8 mouse cellular contexts compared by ENCODE assay signal in the genomic region with DNA sequence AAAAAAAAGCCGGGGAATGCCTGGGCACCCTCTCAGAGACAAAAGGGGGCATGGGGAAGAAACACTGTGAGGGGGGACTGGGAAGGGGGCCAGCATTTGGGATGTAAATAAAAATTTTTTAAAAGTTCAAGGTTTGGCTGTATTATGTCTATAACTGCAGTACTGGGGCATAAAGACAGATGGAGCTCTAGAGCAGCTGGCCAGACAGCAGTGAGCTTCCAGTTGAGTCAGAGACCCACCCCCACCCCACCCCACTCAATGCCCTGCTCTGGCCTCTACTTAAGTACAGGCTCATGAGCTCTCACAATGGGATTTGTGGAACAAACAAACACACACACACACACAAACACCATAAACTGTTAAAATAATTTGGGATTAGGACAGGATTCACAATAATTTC. TPM values are rescaled to one million over a fixed set of nuclear protein-coding genes. Genes with fewer than 3 reads are reported as not detected.
DNase-seq lines count a peak whose midpoint lies in the region; ATAC-seq lines count a peak whose summit lies in the region.

No protein-coding gene starts in this region.

- intact Hi-C loops in gastrocnemius, postnatal 14 days (cut with DNase I; ENCODE audit: low total_unique reads) = loop anchor here (10.0 kb wide), 2 partner anchors 63 to 123 kb away; no protein-coding TSS in a partner anchor

- DNase-seq in gastrocnemius, postnatal 10 days = peak; percentile 30
- no peak for DNase-seq in gastrocnemius, postnatal 14 days
- DNase-seq in A20 (ENCODE audit: low read depth, low spot score) = peak; percentile 85
- peak; percentile 49 for DNase-seq in R1 (ENCODE audit: low read depth, low spot score)
- DNase-seq in kidney, postnatal 4 days = peak; percentile 41 to 47
- peak; percentile 32 for DNase-seq in skeletal muscle tissue, adult 2 months (ENCODE audit: low read depth, low spot score)
- no peak for DNase-seq in cerebellum, adult 18-20 months

- no peak for ATAC-seq in activated CD4-positive, CD25-positive, alpha-beta regulatory T cell, adult 4 months

RNA-seq across cellular contexts. Expression of gene Top1, which starts 43.9 kb away (rescaled TPM):
- 10 to 100 TPM; 42.3 to 54.4 TPM for total RNA-seq in gastrocnemius, postnatal 10 days (2021)
- total RNA-seq in gastrocnemius, postnatal 14 days (2021) = 10 to 100 TPM; 37.7 to 40.5 TPM
- polyA plus RNA-seq in activated CD4-positive, CD25-positive, alpha-beta regulatory T cell, adult 4 months (2017; shearing (Covaris generic)) = 10 to 100 TPM; 74.7 to 77.4 TPM

Comparison
In these comparisons a context has a peak if more than half of its experiments do, and no peak if none do; other contexts are left out.
1. DNase-seq: peak in gastrocnemius, postnatal 10 days (single experiment), A20 (single experiment), R1 (single experiment), kidney, postnatal 4 days (2 of 2) and skeletal muscle tissue, adult 2 months (single experiment); none in gastrocnemius, postnatal 14 days (single experiment) and cerebellum, adult 18-20 months (0 of 2).